In genomic region chr14:118236886-118237289, GRCm38 (mm10) we compare ENCODE assay signal across 8 mouse cellular contexts. TPM values are rescaled to one million over a fixed set of nuclear protein-coding genes. Genes with fewer than 3 reads are reported as not detected.
A peak's percentile ranks its signal among the peaks of the same experiment; 100 is the strongest.
DNase-seq lines count a peak whose midpoint lies in the region; ATAC-seq and TF ChIP-seq lines count a peak whose summit lies in the region.

Gene Sox21 (minus strand): TSS chr14:118237030.

- H3K27me3 ChIP-seq in testis, adult 2 months (ENCODE audit: control insufficient read depth, insufficient read depth, low read length): peaks cover 22% of the 10 kb centered on the region
- peaks cover 85% of the 10 kb centered on the region for H3K27me3 ChIP-seq in heart, postnatal 0 days (ENCODE audit: control insufficient read depth, insufficient read depth, low read length)
- H3K27me3 ChIP-seq in lung, embryonic 16.5 days (ENCODE audit: control insufficient read depth, insufficient read depth, low read depth, low read length): peaks cover 69% of the 10 kb centered on the region

- under 1% methylated on average over 34 of the region's 34 CpGs for WGBS in heart, postnatal 0 days
- WGBS in lung, embryonic 16.5 days: under 1% methylated on average over 33 of the region's 34 CpGs

- peaks cover 32% of the 10 kb centered on the region for H3K4me1 ChIP-seq in testis, adult 2 months (ENCODE audit: control insufficient read depth, insufficient read depth, low read length)
- H3K4me1 ChIP-seq in heart, postnatal 0 days (ENCODE audit: control insufficient read depth, insufficient read depth): peaks cover 12% of the 10 kb centered on the region
- H3K4me1 ChIP-seq in lung, embryonic 16.5 days (replicated peaks; ENCODE audit: control insufficient read depth, insufficient read depth, low read length): peaks cover 22% of the 10 kb centered on the region

- TF ChIP-seq POLR2A in testis, adult 2 months (IDR thresholded peaks at IDR 0.05; ENCODE audit: control insufficient read depth, low read depth, low read length): no peak

- no peaks in the 10 kb centered on the region for H3K9me3 ChIP-seq in heart, postnatal 0 days (replicated peaks; ENCODE audit: control insufficient read depth, low read length)
- H3K9me3 ChIP-seq in lung, embryonic 16.5 days (ENCODE audit: control insufficient read depth, low read length): no peaks in the 10 kb centered on the region

- peak within 1 kb of the TSS; percentile 25; the same call in 1 of the 2 replicates for H3K9ac ChIP-seq in heart, postnatal 0 days (replicated peaks; ENCODE audit: low read depth, low read length)
- peak within 1 kb of the TSS; percentile 55 for H3K9ac ChIP-seq in lung, embryonic 16.5 days (ENCODE audit: low read length)

- no peak for TF ChIP-seq CTCF in testis, adult 2 months (IDR thresholded peaks at IDR 0.05; ENCODE audit: control insufficient read depth, insufficient read depth, insufficient replicate concordance, low read depth, low read length)
- no peak for TF ChIP-seq CTCF in heart, postnatal 0 days (IDR thresholded peaks at IDR 0.05; ENCODE audit: low read depth)

- no peak within 1 kb of the TSS for H3K27ac ChIP-seq in testis, adult 2 months (ENCODE audit: control insufficient read depth, insufficient read depth, low read depth, low read length)
- H3K27ac ChIP-seq in heart, postnatal 0 days (ENCODE audit: low read depth): no peak within 1 kb of the TSS
- H3K27ac ChIP-seq in lung, embryonic 16.5 days (ENCODE audit: low read length): no peak within 1 kb of the TSS

- TF ChIP-seq EP300 in heart, postnatal 0 days (IDR thresholded peaks at IDR 0.05; ENCODE audit: low read depth): no peak

- peak within 1 kb of the TSS; percentile 85 for H3K4me2 ChIP-seq in heart, postnatal 0 days (ENCODE audit: low read depth, low read length)
- peak within 1 kb of the TSS; percentile 95 for H3K4me2 ChIP-seq in lung, embryonic 16.5 days (ENCODE audit: low read depth, low read length)

- peak; percentile 29 for ATAC-seq in heart, postnatal 0 days (ENCODE audit: insufficient read depth, low read depth)
- peak; percentile 90 for ATAC-seq in lung, embryonic 16.5 days (ENCODE audit: low read depth)
- ATAC-seq in erythroid progenitor cell, adult 5-6 weeks (replicated peaks; ENCODE audit: low FRiP score, poor library complexity, severe bottlenecking): no peak

- no peaks in the 10 kb centered on the region for H3K36me3 ChIP-seq in testis, adult 2 months (ENCODE audit: control insufficient read depth, insufficient read depth, low read length)
- H3K36me3 ChIP-seq in heart, postnatal 0 days (replicated peaks; ENCODE audit: control insufficient read depth, insufficient read depth, low read length): no peaks in the 10 kb centered on the region
- no peaks in the 10 kb centered on the region for H3K36me3 ChIP-seq in lung, embryonic 16.5 days (ENCODE audit: control insufficient read depth, insufficient read depth, low read length)

- DNase-seq in testis, postnatal 10 days (ENCODE audit: low spot score): no peak
- peak; percentile 86 for DNase-seq in embryo, embryonic 11 days
- DNase-seq in heart, postnatal 0 days (ENCODE audit: low spot score): no peak
- peak; percentile 40 for DNase-seq in layer of hippocampus, adult 9-11 months
- DNase-seq in right cerebral cortex, postnatal 14 days: peak; percentile 43

- peak within 1 kb of the TSS; percentile 3; the same call in 1 of the 2 replicates for H3K4me3 ChIP-seq in testis, adult 2 months (ENCODE audit: control insufficient read depth, low read depth, low read length)
- H3K4me3 ChIP-seq in heart, postnatal 0 days (ENCODE audit: low read depth, low read length): peak within 1 kb of the TSS; percentile 59
- peak within 1 kb of the TSS; percentile 59 for H3K4me3 ChIP-seq in lung, embryonic 16.5 days (ENCODE audit: low read length)

RNA-seq across cellular contexts. Expression of gene Sox21, which starts in this region (rescaled TPM):
- 0.02 TPM in 1 of 2 replicates, not detected in the other for polyA plus RNA-seq in testis, adult 2 months (2012; rRNA removed)
- total RNA-seq in heart, postnatal 0 days (2014; rRNA removed; ENCODE audit: low replicate concordance): not detected in 2 replicates
- not detected in 2 replicates for polyA plus RNA-seq in heart, postnatal 0 days (2015; fragmentation: Nextera tagmentation; extraction: Ambion mirVana)
- polyA plus RNA-seq in lung, embryonic 16.5 days (2015; fragmentation: Nextera tagmentation; extraction: Ambion mirVana): 0.18 and 0.24 TPM in 2 replicates
- total RNA-seq in erythroid progenitor cell, adult 5-6 weeks (2015; ENCODE audit: low replicate concordance): not detected in 2 replicates
- not detected in 2 replicates for total RNA-seq in erythroid progenitor cell, adult 5-6 weeks (2017; ENCODE audit: low replicate concordance)

Comparison
In these comparisons a context has a peak if more than half of its experiments do, and no peak if none do; other contexts are left out.
1. Peak in ATAC-seq, H3K4me3 ChIP-seq, H3K9ac ChIP-seq and H3K4me2 ChIP-seq in heart, postnatal 0 days; RNA of the gene not detected or under 1 TPM.
2. Peak in ATAC-seq, H3K4me3 ChIP-seq, H3K9ac ChIP-seq and H3K4me2 ChIP-seq in lung, embryonic 16.5 days; RNA of the gene not detected or under 1 TPM.
3. H3K4me3 ChIP-seq: peak in every context shown above with its lines; median percentile 59 in heart, postnatal 0 days; 59 in lung, embryonic 16.5 days; 3 in testis, adult 2 months.
4. DNase-seq: peak in embryo, embryonic 11 days (single experiment), layer of hippocampus, adult 9-11 months (single experiment) and right cerebral cortex, postnatal 14 days (single experiment); none in testis, postnatal 10 days (single experiment) and heart, postnatal 0 days (single experiment).